Mouse (Mus musculus) cerebellum, postnatal 4 days (tissue): ENCODE data around the gene Olfr1156.

Experiments
- DNase-seq, 2 experiments: peaks; one replicate each; pipeline ENCODE4 v3.0.0; 2022; ENCODE audit warnings: low spot score in 2 of 2, mixed read lengths in 1 of 2

Olfr1156 gene

GRCm38 (mm10) chr2:87953000-87953399 lies at the start of gene Olfr1156:
Gene Olfr1156, minus strand, starts transcription at chr2:87953100.
- DNase-seq, result no peak

- DNase-seq, result no peak
These were observed 36.9 kb upstream of the Olfr1156 start, which contains the start of gene Olfr1158 for GRCm38 (mm10) chr2:87989813-87990212. Gene Olfr1158, plus strand, starts transcription at chr2:87990113.

- DNase-seq, result no peak
These were observed 21.7 kb upstream of the Olfr1156 start, which contains the start of gene Olfr74 for GRCm38 (mm10) chr2:87974563-87974962. Gene Olfr74, minus strand, starts transcription at chr2:87974663.

- no peak for DNase-seq
These were observed 15.3 kb upstream of the Olfr1156 start, which contains the start of gene Olfr1157 for GRCm38 (mm10) chr2:87968199-87968598. Gene Olfr1157, minus strand, starts transcription at chr2:87968299.

- no peak for DNase-seq
These were observed 7.9 kb downstream of the Olfr1156 start, which contains the start of gene Olfr1155 for GRCm38 (mm10) chr2:87945037-87945436. Gene Olfr1155, minus strand, starts transcription at chr2:87945137.

- no peak for DNase-seq
These were observed 47.8 kb downstream of the Olfr1156 start, which contains the start of gene Olfr1154 for GRCm38 (mm10) chr2:87905066-87905465. Gene Olfr1154, minus strand, starts transcription at chr2:87905166.
